Mouse (Mus musculus): ENCODE results near the gene Sik2. TPM values are rescaled to one million over a fixed set of nuclear protein-coding genes. Genes with fewer than 3 reads are reported as not detected.
A peak's percentile ranks its signal among the peaks of the same experiment; 100 is the strongest.

Gene Sik2
- polyA plus RNA-seq, 1 experiment from 2014 or later: 16.6 TPM

- no peak overlapping the region for H3K27ac ChIP-seq (ENCODE audit: low read depth)
- H3K4me1 ChIP-seq (replicated peaks; ENCODE audit: control insufficient read depth, insufficient read depth, low read length): peaks cover 14% of the 10 kb centered on the region
- DNase-seq (ENCODE audit: low spot score) (no peak), ATAC-seq (replicated peaks; ENCODE audit: low FRiP score, low TSS enrichment, low read depth) (no peak)
- H3K4me2 ChIP-seq (ENCODE audit: low read length): peak overlapping the region; percentile 58
- H3K9me3 ChIP-seq (ENCODE audit: control insufficient read depth, low read length): no peaks in the 10 kb centered on the region
- H3K4me3 ChIP-seq (ENCODE audit: low read depth, low read length): peak overlapping the region; percentile 51
- H3K9ac ChIP-seq (ENCODE audit: low read length): peak overlapping the region; percentile 67
- 16% methylated on average over 10 of the region's 10 CpGs for WGBS
- H3K27me3 ChIP-seq (replicated peaks; ENCODE audit: control insufficient read depth, insufficient read depth, low read length): no peaks in the 10 kb centered on the region
- no peaks in the 10 kb centered on the region for H3K36me3 ChIP-seq (ENCODE audit: control insufficient read depth, insufficient read depth, low read length)
Measured at GRCm38 (mm10) chr9:51007726-51008067, 1.2 kb downstream of the Sik2 start.

GRCm38 (mm10) chr9:51006846-51007245, 2.0 kb downstream of the Sik2 start:
- Histone ChIP-seq H3K4me2 (ENCODE audit: low read length) (peak overlapping the region; percentile 58; the same call in 1 of the 2 replicates), H3K9ac (ENCODE audit: low read length) (no peak overlapping the region), H3K27ac (ENCODE audit: low read depth) (no peak overlapping the region), H3K36me3 (ENCODE audit: control insufficient read depth, insufficient read depth, low read length) (no peaks in the 10 kb centered on the region), H3K27me3 (replicated peaks; ENCODE audit: control insufficient read depth, insufficient read depth, low read length) (no peaks in the 10 kb centered on the region), H3K9me3 (ENCODE audit: control insufficient read depth, low read length) (no peaks in the 10 kb centered on the region), H3K4me3 (ENCODE audit: low read depth, low read length) (no peak overlapping the region), H3K4me1 (replicated peaks; ENCODE audit: control insufficient read depth, insufficient read depth, low read length) (peaks cover 14% of the 10 kb centered on the region)
- ATAC-seq (replicated peaks; ENCODE audit: low FRiP score, low TSS enrichment, low read depth): no peak
- WGBS: 13% methylated on average over 4 of the region's 4 CpGs
- DNase-seq (ENCODE audit: low spot score): peak; percentile 63

- no peak overlapping the region for H3K4me3 ChIP-seq (ENCODE audit: low read depth, low read length)
- ATAC-seq (replicated peaks; ENCODE audit: low FRiP score, low TSS enrichment, low read depth) (no peak), DNase-seq (ENCODE audit: low spot score) (no peak)
- no peaks in the 10 kb centered on the region for H3K36me3 ChIP-seq (ENCODE audit: control insufficient read depth, insufficient read depth, low read length)
- H3K27me3 ChIP-seq (replicated peaks; ENCODE audit: control insufficient read depth, insufficient read depth, low read length): no peaks in the 10 kb centered on the region
- 78% methylated on average over 1 of the region's 1 CpGs for WGBS
- 0 out of 2 replicates have a peak, but pooled peaks cover 3% of the 10 kb centered on the region for H3K9me3 ChIP-seq (ENCODE audit: control insufficient read depth, low read length)
- no peak overlapping the region for H3K4me2 ChIP-seq (ENCODE audit: low read length)
- H3K9ac ChIP-seq (ENCODE audit: low read length): no peak overlapping the region
- no peak overlapping the region for H3K27ac ChIP-seq (ENCODE audit: low read depth)
- peaks cover 9% of the 10 kb centered on the region for H3K4me1 ChIP-seq (replicated peaks; ENCODE audit: control insufficient read depth, insufficient read depth, low read length)
Measured at GRCm38 (mm10) chr9:51004062-51004461, 4.8 kb downstream of the Sik2 start.

- DNase-seq (ENCODE audit: low spot score) (no peak), ATAC-seq (replicated peaks; ENCODE audit: low FRiP score, low TSS enrichment, low read depth) (no peak)
- H3K4me2 ChIP-seq (ENCODE audit: low read length): no peak overlapping the region
- H3K9ac ChIP-seq (ENCODE audit: low read length): no peak overlapping the region
- no peaks in the 10 kb centered on the region for H3K27me3 ChIP-seq (replicated peaks; ENCODE audit: control insufficient read depth, insufficient read depth, low read length)
- no peaks in the 10 kb centered on the region for H3K36me3 ChIP-seq (ENCODE audit: control insufficient read depth, insufficient read depth, low read length)
- H3K27ac ChIP-seq (ENCODE audit: low read depth): no peak overlapping the region
- no peaks in the 10 kb centered on the region for H3K4me1 ChIP-seq (replicated peaks; ENCODE audit: control insufficient read depth, insufficient read depth, low read length)
- H3K4me3 ChIP-seq (ENCODE audit: low read depth, low read length): no peak overlapping the region
- H3K9me3 ChIP-seq (ENCODE audit: control insufficient read depth, low read length): no peaks in the 10 kb centered on the region
Measured at GRCm38 (mm10) chr9:50986677-50987076, 22.2 kb downstream of the Sik2 start.

- Histone ChIP-seq H3K27ac (ENCODE audit: low read depth) (no peak overlapping the region), H3K9me3 (ENCODE audit: control insufficient read depth, low read length) (no peaks in the 10 kb centered on the region), H3K4me2 (ENCODE audit: low read length) (no peak overlapping the region), H3K4me1 (replicated peaks; ENCODE audit: control insufficient read depth, insufficient read depth, low read length) (no peaks in the 10 kb centered on the region), H3K36me3 (ENCODE audit: control insufficient read depth, insufficient read depth, low read length) (no peaks in the 10 kb centered on the region), H3K27me3 (replicated peaks; ENCODE audit: control insufficient read depth, insufficient read depth, low read length) (no peaks in the 10 kb centered on the region), H3K4me3 (ENCODE audit: low read depth, low read length) (no peak overlapping the region), H3K9ac (ENCODE audit: low read length) (no peak overlapping the region)
- no peak for ATAC-seq (replicated peaks; ENCODE audit: low FRiP score, low TSS enrichment, low read depth)
- DNase-seq (ENCODE audit: low spot score): no peak
- WGBS: 49% methylated on average over 8 of the region's 8 CpGs
Measured at GRCm38 (mm10) chr9:50986123-50986522, 22.8 kb downstream of the Sik2 start.

GRCm38 (mm10) chr9:50981499-50982190, 27.2 kb downstream of the Sik2 start:
- H3K27ac ChIP-seq (ENCODE audit: low read depth): no peak overlapping the region
- H3K9ac ChIP-seq (ENCODE audit: low read length): no peak overlapping the region
- no peaks in the 10 kb centered on the region for H3K4me1 ChIP-seq (replicated peaks; ENCODE audit: control insufficient read depth, insufficient read depth, low read length)
- H3K9me3 ChIP-seq (ENCODE audit: control insufficient read depth, low read length): no peaks in the 10 kb centered on the region
- DNase-seq (ENCODE audit: low spot score): no peak
- H3K36me3 ChIP-seq (ENCODE audit: control insufficient read depth, insufficient read depth, low read length): no peaks in the 10 kb centered on the region
- no peaks in the 10 kb centered on the region for H3K27me3 ChIP-seq (replicated peaks; ENCODE audit: control insufficient read depth, insufficient read depth, low read length)
- no peak for ATAC-seq (replicated peaks; ENCODE audit: low FRiP score, low TSS enrichment, low read depth)
- no peak overlapping the region for H3K4me3 ChIP-seq (ENCODE audit: low read depth, low read length)
- no peak overlapping the region for H3K4me2 ChIP-seq (ENCODE audit: low read length)
- 87% methylated on average over 4 of the region's 4 CpGs for WGBS

GRCm38 (mm10) chr9:50974631-50975030, 34.2 kb downstream of the Sik2 start:
- Histone ChIP-seq H3K9ac (ENCODE audit: low read length) (no peak overlapping the region), H3K4me2 (ENCODE audit: low read length) (no peak overlapping the region), H3K9me3 (ENCODE audit: control insufficient read depth, low read length) (no peaks in the 10 kb centered on the region), H3K27me3 (replicated peaks; ENCODE audit: control insufficient read depth, insufficient read depth, low read length) (no peaks in the 10 kb centered on the region), H3K27ac (ENCODE audit: low read depth) (no peak overlapping the region), H3K4me3 (ENCODE audit: low read depth, low read length) (no peak overlapping the region), H3K36me3 (ENCODE audit: control insufficient read depth, insufficient read depth, low read length) (no peaks in the 10 kb centered on the region), H3K4me1 (replicated peaks; ENCODE audit: control insufficient read depth, insufficient read depth, low read length) (no peaks in the 10 kb centered on the region)
- ATAC-seq (replicated peaks; ENCODE audit: low FRiP score, low TSS enrichment, low read depth) (no peak), DNase-seq (ENCODE audit: low spot score) (no peak)
- 90% methylated on average over 7 of the region's 7 CpGs for WGBS

GRCm38 (mm10) chr9:50970413-50970812, 38.5 kb downstream of the Sik2 start:
- no peak for DNase-seq (ENCODE audit: low spot score)
- WGBS: 72% methylated on average over 4 of the region's 4 CpGs
- Histone ChIP-seq H3K36me3 (ENCODE audit: control insufficient read depth, insufficient read depth, low read length) (no peaks in the 10 kb centered on the region), H3K9me3 (ENCODE audit: control insufficient read depth, low read length) (no peaks in the 10 kb centered on the region), H3K4me3 (ENCODE audit: low read depth, low read length) (no peak overlapping the region), H3K9ac (ENCODE audit: low read length) (no peak overlapping the region), H3K4me1 (replicated peaks; ENCODE audit: control insufficient read depth, insufficient read depth, low read length) (peaks cover 4% of the 10 kb centered on the region; the same call in 1 of the 2 replicates), H3K27ac (ENCODE audit: low read depth) (no peak overlapping the region), H3K4me2 (ENCODE audit: low read length) (no peak overlapping the region), H3K27me3 (replicated peaks; ENCODE audit: control insufficient read depth, insufficient read depth, low read length) (no peaks in the 10 kb centered on the region)
- ATAC-seq (replicated peaks; ENCODE audit: low FRiP score, low TSS enrichment, low read depth): no peak

GRCm38 (mm10) chr9:50969266-50969665, 39.6 kb downstream of the Sik2 start:
- 95% methylated on average over 3 of the region's 3 CpGs for WGBS
- no peak for ATAC-seq (replicated peaks; ENCODE audit: low FRiP score, low TSS enrichment, low read depth)
- no peak overlapping the region for H3K9ac ChIP-seq (ENCODE audit: low read length)

More at GRCm38 (mm10) chr9:50969266-50969665, 39.6 kb downstream of the Sik2 start:
- Histone ChIP-seq H3K36me3 (ENCODE audit: control insufficient read depth, insufficient read depth, low read length) (no peaks in the 10 kb centered on the region), H3K9me3 (ENCODE audit: control insufficient read depth, low read length) (no peaks in the 10 kb centered on the region), H3K27me3 (replicated peaks; ENCODE audit: control insufficient read depth, insufficient read depth, low read length) (no peaks in the 10 kb centered on the region), H3K4me1 (replicated peaks; ENCODE audit: control insufficient read depth, insufficient read depth, low read length) (peaks cover 5% of the 10 kb centered on the region; the same call in 1 of the 2 replicates), H3K4me2 (ENCODE audit: low read length) (no peak overlapping the region), H3K27ac (ENCODE audit: low read depth) (no peak overlapping the region), H3K4me3 (ENCODE audit: low read depth, low read length) (no peak overlapping the region)
- DNase-seq (ENCODE audit: low spot score): no peak
